Mouse (Mus musculus) brain, embryonic 14.5 days (tissue): ENCODE measurements at regions not wholly inside any gene's neighbourhood (a gene's known extent, or its start where the extent isn't known, plus 50 kb on each side); places are given as distances from the start of the nearest gene placed in this dataset.

Experiments
- CTCF ChIP-seq: fragments of 200-500 bp; IDR thresholded peaks from 2 replicates; pipeline ENCODE4 v1.5.1; 2012; ENCODE audit warnings: inconsistent platforms, mild to moderate bottlenecking, moderate library complexity, borderline replicate concordance; ENCODE audit not compliant: insufficient read depth, insufficient read length; ENCODE audit errors: extremely low read depth
- POLR2A ChIP-seq: fragments of 200-500 bp; IDR thresholded peaks from 2 replicates; pipeline ENCODE4 v1.6.1; 2012; ENCODE audit warnings: mild to moderate bottlenecking, inconsistent platforms, borderline replicate concordance; ENCODE audit not compliant: poor library complexity, insufficient read depth, insufficient read length, severe bottlenecking; ENCODE audit errors: extremely low read depth

DNA sequence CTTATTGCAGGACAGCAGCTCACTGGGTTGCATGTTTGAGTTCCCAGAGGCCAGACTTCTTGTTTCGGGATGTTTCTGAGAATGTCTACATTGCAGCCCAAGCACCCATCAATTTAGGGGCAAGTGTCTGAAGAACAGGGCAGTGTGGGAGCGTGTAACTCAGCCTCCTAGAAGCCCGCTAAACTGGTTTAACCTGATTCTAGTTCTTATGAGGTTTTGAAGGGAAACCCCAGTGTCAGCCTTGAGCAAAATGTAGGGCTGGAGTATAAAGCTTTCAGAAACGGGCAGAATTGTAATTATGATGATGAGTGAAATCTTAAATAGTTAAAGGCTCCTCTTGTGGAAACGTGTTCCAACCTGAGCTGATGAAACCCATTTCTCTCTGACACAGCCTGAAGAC lies 100.9 kb upstream of the Ankrd50 start:
- no peak for TF ChIP-seq CTCF
- TF ChIP-seq POLR2A: no peak
